Mouse (Mus musculus) ES-Bruce4 (cell line): ENCODE measurements around the gene Col11a2. TPM values are rescaled to one million over a fixed set of nuclear protein-coding genes. Genes with fewer than 3 reads are reported as not detected.

Experiments used
- H3K27ac ChIP-seq: 2 replicates; pipeline ENCODE4 v1.5.1; 2012; ENCODE audit warnings: low read length, inconsistent platforms; ENCODE audit not compliant: insufficient read depth
- H3K27me3 ChIP-seq: 2 replicates; pipeline ENCODE4 v1.6.1; 2012; ENCODE audit warnings: mild to moderate bottlenecking, low read length, inconsistent platforms; ENCODE audit not compliant: control insufficient read depth, poor library complexity, insufficient read depth, severe bottlenecking
- H3K36me3 ChIP-seq: 2 replicates; pipeline ENCODE4 v1.6.1; 2012; ENCODE audit warnings: inconsistent platforms, mild to moderate bottlenecking, low read length, moderate library complexity; ENCODE audit not compliant: control insufficient read depth, poor library complexity, insufficient read depth, severe bottlenecking
- H3K4me1 ChIP-seq: one replicate; pipeline ENCODE4 v1.8.1; 2011; ENCODE audit warnings: low read length; ENCODE audit not compliant: control insufficient read depth, insufficient read depth
- H3K4me3 ChIP-seq: 2 replicates; pipeline ENCODE4 v1.5.1; 2011; ENCODE audit warnings: low read depth, mild to moderate bottlenecking, low read length
- H3K9ac ChIP-seq: 2 replicates; pipeline ENCODE4 v1.6.1; 2012; ENCODE audit warnings: low read depth, mild to moderate bottlenecking, inconsistent platforms; ENCODE audit not compliant: poor library complexity, severe bottlenecking
- H3K9me3 ChIP-seq: replicated peaks from 2 replicates; pipeline ENCODE4 v1.6.1; 2012; ENCODE audit warnings: mild to moderate bottlenecking, low read length, inconsistent platforms; ENCODE audit not compliant: control insufficient read depth, poor library complexity, insufficient read depth, severe bottlenecking
- CTCF ChIP-seq: IDR thresholded peaks from one replicate; pipeline ENCODE4 v1.8.1; 2011; ENCODE audit warnings: low read depth, low read length
- EP300 ChIP-seq: IDR thresholded peaks from 2 replicates; pipeline ENCODE4 v1.6.1; 2011; ENCODE audit warnings: low read depth, low read length; ENCODE audit not compliant: insufficient read depth
- POLR2A ChIP-seq: IDR thresholded peaks from one replicate; pipeline ENCODE4 v1.8.1; 2011; ENCODE audit warnings: low read length; ENCODE audit not compliant: insufficient read depth
- polyA plus RNA-seq: library from polyadenylated mRNA; stranded (reverse); fragments of >200 nt; gene quantifications from 2 replicates; pipeline ENCODE4 v1.2.4, GENCODE M21; 2011; ENCODE audit warnings: low read depth; ENCODE audit not compliant: missing spikeins, insufficient read depth, insufficient read length

Gene Col11a2
- polyA plus RNA-seq, 1 experiment = 0.82 TPM

DNA sequence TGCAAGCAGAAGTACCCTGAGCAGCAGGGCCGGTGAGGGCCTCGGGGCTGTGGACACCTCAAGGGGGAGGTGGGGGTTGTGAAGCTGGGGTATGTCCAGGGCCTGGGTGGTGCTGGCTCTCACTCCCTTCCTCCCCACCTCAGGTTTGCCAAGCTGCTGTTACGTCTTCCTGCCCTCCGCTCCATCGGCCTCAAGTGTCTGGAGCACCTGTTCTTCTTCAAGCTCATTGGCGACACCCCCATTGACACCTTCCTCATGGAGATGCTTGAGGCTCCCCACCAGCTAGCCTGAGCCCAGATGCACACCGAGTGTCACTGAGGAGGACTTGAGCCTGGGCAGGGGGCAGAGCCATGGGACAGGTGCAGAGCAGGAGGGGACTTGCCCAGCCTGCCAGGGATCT lies 2.0 kb upstream of the Col11a2 start:
- Histone ChIP-seq H3K27me3 (no peaks in the 10 kb centered on the region), H3K4me3 (no peak overlapping the region), H3K4me1 (no peaks in the 10 kb centered on the region), H3K36me3 (0 out of 2 replicates have a peak, but pooled peaks cover 13% of the 10 kb centered on the region), H3K9me3 (no peaks in the 10 kb centered on the region), H3K27ac (no peak overlapping the region), H3K9ac (no peak overlapping the region)
- TF ChIP-seq POLR2A = no peak
- no peak for TF ChIP-seq EP300
- no peak for TF ChIP-seq CTCF

DNA sequence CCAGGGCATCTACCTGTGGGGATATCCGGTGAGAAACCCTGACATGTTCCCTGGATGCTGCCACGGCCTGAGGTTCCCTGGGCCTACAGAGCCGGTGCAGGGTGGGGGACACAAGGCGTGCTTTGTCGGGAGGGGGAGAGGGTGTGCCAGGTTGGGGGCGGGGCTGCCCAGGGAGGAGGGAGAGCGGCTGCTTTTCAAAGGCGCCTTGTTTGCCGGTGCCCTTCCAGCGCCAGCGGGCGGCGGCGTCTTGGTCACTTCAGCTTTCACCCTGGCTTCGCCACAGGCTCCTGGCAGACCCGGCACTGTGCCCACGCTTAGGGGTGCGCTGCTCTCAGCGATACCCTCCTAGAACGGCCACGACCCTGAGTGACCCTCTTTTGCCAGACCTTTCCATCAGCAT lies 797 bp upstream of the Col11a2 start:
- H3K4me1 ChIP-seq = no peaks in the 10 kb centered on the region
- no peak overlapping the region for H3K4me3 ChIP-seq
- no peaks in the 10 kb centered on the region for H3K27me3 ChIP-seq
- TF ChIP-seq EP300 (no peak), CTCF (no peak)
- no peak overlapping the region for H3K27ac ChIP-seq
- H3K36me3 ChIP-seq = 0 out of 2 replicates have a peak, but pooled peaks cover 13% of the 10 kb centered on the region
- no peaks in the 10 kb centered on the region for H3K9me3 ChIP-seq
- 0 out of 2 replicates have a peak overlapping the region, but pooled peaks have one; percentile 6 for H3K9ac ChIP-seq

DNA sequence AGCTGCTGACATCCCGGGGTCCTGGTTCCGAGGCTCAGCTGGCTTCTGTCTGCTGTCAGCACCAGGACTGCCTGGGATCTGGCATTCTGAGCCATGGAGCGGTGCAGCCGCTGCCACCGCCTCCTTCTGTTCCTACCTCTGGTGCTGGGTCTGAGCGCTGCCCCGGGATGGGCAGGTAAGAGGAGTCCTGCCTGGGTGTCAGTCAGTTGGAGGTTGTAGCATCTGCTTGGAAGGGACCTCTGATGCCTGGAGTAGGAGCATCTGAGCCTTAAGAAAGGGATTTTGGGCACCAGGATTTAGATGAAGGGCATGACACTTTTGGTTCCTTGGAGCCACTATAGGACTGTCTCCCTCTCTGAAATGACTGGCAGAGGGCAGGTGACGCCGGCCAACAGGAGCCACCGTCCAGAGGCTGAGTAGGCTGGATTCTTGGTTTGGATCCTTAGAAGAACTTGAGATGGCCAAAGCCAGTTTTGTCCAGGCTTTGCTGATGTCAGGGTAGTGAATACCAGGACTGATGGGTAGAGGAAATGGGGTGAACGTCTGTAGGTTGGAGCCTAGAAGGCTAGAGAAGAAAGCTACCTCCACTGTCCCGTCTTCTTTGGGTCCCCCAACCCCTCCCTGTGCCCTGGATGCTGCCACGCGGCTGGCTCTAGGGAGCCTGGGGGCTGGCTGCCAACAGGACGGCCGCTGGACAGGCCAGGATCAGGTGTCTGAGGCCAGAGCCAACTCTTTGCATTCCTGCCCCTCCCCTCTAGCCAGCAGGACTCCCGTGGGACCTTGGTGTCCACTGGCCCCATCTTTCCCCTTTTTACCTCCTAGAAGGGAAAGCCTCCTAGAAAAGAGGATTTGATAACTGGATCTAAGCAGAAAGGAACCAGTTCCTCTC lies 569 bp downstream of the Col11a2 start:
- Histone ChIP-seq H3K36me3 (0 out of 2 replicates have a peak, but pooled peaks cover 9% of the 10 kb centered on the region), H3K27me3 (no peaks in the 10 kb centered on the region), H3K27ac (no peak overlapping the region), H3K9ac (no peak overlapping the region), H3K4me3 (no peak overlapping the region), H3K4me1 (no peaks in the 10 kb centered on the region), H3K9me3 (no peaks in the 10 kb centered on the region)
- TF ChIP-seq CTCF (no peak), POLR2A (no peak)

DNA sequence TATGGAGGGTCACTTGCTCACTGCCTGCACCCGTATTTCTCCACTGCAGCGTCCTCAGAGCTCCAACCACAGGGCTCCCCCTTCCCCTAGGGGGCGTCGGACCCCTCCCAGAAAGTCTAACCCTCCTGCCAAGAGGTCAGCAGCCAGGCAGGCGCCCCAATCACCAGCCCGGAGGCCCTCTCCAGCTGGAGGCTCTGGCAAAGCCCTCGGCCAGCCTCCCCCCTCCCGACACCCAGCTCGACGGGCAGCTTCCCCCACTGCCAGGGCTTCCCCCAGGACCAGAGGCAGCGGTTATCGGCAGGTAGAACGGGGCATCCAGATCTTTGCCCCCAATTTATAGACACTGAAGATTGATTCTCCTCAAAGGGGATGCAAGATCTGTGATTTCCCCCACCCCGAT lies 6.7 kb downstream of the Col11a2 start:
- Histone ChIP-seq H3K9me3 (no peaks in the 10 kb centered on the region; the same call in 1 of the 2 replicates), H3K27me3 (no peaks in the 10 kb centered on the region), H3K9ac (no peak overlapping the region), H3K27ac (no peak overlapping the region), H3K36me3 (no peaks in the 10 kb centered on the region), H3K4me1 (no peaks in the 10 kb centered on the region), H3K4me3 (no peak overlapping the region)
- TF ChIP-seq EP300 (no peak), POLR2A (no peak), CTCF (no peak)

DNA sequence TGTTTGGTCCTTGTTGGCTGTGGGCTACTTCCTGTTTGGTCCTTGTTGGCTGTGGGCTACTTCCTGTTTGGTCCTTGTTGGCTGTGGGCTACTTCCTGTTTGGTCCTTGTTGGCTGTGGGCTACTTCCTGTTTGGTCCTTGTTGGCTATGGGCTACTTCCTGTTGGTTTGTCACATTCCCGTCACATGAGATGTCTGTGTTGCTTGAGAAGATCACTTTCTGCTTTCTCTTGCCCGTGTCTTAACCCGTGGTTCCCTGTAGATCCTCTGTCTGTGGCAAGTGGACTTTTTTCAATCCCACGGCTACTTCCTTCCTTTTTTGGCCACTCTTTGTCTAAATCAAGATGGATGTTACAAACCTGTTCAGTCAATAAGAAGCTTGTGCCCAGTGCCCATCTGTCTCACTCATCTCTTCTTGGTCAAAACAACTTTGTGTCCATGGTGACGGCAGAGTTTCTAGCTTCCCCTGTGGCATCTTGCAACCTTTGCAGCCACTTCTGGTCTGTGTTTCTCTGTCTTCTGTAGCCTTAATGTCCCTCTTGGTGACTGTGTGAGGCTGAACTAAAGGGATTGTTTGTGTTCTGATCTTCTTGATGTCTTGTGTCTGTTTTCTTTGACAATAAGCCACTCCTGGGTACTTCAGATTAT lies 8.3 kb downstream of the Col11a2 start:
- no peaks in the 10 kb centered on the region for H3K27me3 ChIP-seq
- H3K9me3 ChIP-seq = no peaks in the 10 kb centered on the region; the same call in 1 of the 2 replicates
- no peak overlapping the region for H3K9ac ChIP-seq
- H3K4me3 ChIP-seq = no peak overlapping the region
- H3K27ac ChIP-seq = no peak overlapping the region
- H3K4me1 ChIP-seq = no peaks in the 10 kb centered on the region
- no peaks in the 10 kb centered on the region for H3K36me3 ChIP-seq
- TF ChIP-seq EP300 (no peak), CTCF (no peak), POLR2A (no peak)

DNA sequence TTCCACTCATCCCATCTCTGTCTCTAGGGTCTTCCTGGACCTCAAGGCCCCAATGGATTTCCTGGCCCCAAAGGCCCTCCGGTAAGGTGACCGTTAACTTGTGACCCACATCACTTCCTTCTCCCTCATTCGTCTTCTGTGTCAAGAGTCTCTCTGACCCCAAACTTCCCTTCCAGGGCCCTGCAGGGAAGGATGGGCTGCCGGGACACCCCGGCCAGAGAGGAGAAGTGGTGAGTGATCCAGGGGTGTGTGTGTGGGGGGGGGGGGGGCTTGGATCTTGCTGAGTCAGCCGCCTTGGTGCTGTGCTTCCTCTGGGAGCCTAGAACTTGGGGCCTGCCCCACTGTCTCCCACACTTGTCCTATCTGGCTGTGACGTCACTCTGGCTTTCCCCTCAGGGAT lies 18.0 kb downstream of the Col11a2 start:
- Histone ChIP-seq H3K4me3 (no peak overlapping the region), H3K27ac (no peak overlapping the region), H3K9ac (no peak overlapping the region), H3K36me3 (no peaks in the 10 kb centered on the region), H3K27me3 (no peaks in the 10 kb centered on the region), H3K9me3 (no peaks in the 10 kb centered on the region), H3K4me1 (no peaks in the 10 kb centered on the region)
- TF ChIP-seq EP300 = no peak
